Mouse (Mus musculus) WW6 (cell line): ENCODE data around the gene Fam117a.

Source experiments
- DNase-seq: peaks from one replicate; pipeline ENCODE4 v3.0.0-alpha.2; 2013; ENCODE audit warnings: low read depth, low spot score

Gene Fam117a

DNA sequence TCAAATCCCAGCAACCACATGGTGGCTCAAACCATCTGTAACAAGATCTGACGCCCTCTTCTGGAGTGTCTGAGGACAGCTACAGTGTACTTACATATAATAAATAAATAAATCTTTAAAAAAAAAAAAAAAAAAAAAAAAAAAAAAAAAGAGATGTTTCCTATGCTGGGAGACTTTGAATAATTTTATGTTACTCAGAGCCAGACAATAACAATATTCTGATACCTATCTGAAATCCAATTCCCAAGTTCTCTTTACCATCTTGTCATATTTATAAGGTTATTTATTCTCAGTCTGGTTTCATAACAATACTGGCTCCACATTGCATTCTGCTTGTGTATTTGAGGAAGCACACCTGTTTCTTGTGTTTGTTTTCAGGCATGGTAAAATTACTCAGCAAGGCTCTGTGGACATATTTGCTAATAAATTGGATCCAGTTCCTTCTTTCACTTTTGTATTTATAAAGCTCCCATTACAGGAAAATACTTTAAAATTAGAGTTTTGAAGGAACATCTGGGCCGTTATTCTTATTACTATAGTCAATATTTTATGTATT, 84.1 kb downstream of the Fam117a start:
- DNase-seq: no peak

DNA sequence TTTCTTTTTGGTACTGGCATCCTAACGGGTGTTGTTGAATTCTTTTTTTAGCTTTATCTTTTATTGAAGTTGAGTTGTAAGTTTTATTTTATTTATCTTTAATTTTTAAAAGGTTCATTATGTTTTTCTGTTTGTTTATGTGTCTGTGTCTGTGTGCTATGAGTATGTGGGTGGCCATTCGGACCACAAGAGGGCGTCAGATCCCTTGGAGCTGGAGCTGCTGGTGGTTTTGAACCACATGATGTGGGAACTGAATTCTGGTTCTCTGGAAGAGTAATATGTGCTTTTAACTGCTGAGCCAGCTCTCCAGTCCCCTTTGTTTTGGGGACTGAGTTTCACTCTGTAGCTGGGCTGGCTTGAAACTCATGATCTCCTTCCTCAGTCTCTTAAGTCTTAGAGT, 86.7 kb downstream of the Fam117a start:
- DNase-seq: no peak

- no peak for DNase-seq
These were observed 94.5 kb downstream of the Fam117a start for GRCm38 (mm10) chr11:95431344-95431743.
